Mouse (Mus musculus) C2C12 (cell line): ENCODE data around the gene Slc16a13.

ENCODE experiments used
- CTCF ChIP-seq: IDR thresholded peaks from one replicate; pipeline ENCODE4 v1.5.1; 2011; ENCODE audit not compliant: control insufficient read depth, insufficient read depth, insufficient read length
- FOSL1 ChIP-seq: IDR thresholded peaks from one replicate; pipeline ENCODE4 v1.8.0; 2011; ENCODE audit warnings: mild to moderate bottlenecking, low read length; ENCODE audit not compliant: poor library complexity, insufficient read depth, severe bottlenecking
- MAX ChIP-seq: IDR thresholded peaks from one replicate; pipeline ENCODE4 v1.6.1; 2011; ENCODE audit warnings: mild to moderate bottlenecking, control low read depth
- MYOG ChIP-seq: IDR thresholded peaks from one replicate; pipeline ENCODE4 v1.6.1; 2011; ENCODE audit not compliant: control insufficient read depth, insufficient read length; ENCODE audit errors: extremely low read depth
- USF1 ChIP-seq: IDR thresholded peaks from one replicate; pipeline ENCODE4 v1.6.1; 2011; ENCODE audit warnings: low read depth, mild to moderate bottlenecking, control low read depth, moderate library complexity

GRCm38 (mm10) chr11:70168136-70168535, 52.7 kb downstream of the Slc16a13 start:
- no peak for TF ChIP-seq FOSL1
- TF ChIP-seq CTCF, result no peak
- TF ChIP-seq MAX, result no peak
- TF ChIP-seq MYOG, result no peak
- TF ChIP-seq USF1, result no peak
